Mouse (Mus musculus): Measurements from ENCODE around the gene Il4ra. TPM values are rescaled to one million over a fixed set of nuclear protein-coding genes. Genes with fewer than 3 reads are reported as not detected.

Il4ra gene
- 13.0 and 13.2 TPM in 2 replicates for polyA plus RNA-seq (2015; fragmentation: Nextera tagmentation; extraction: Ambion mirVana)

- Histone ChIP-seq H3K36me3 (no peaks in the 10 kb centered on the region), H3K9me3 (replicated peaks) (no peaks in the 10 kb centered on the region), H3K4me1 (peaks cover 26% of the 10 kb centered on the region), H3K4me3 (replicated peaks) (peak within 1 kb of the TSS; percentile 68), H3K27me3 (no peaks in the 10 kb centered on the region), H3K27ac (replicated peaks) (peak within 1 kb of the TSS; percentile 24; the same call in 1 of the 2 replicates), H3K9ac (peak within 1 kb of the TSS; percentile 64), H3K4me2 (replicated peaks) (peak within 1 kb of the TSS; percentile 96)
- WGBS = 2% methylated on average over 52 of the region's 52 CpGs
- peak; percentile 87 for ATAC-seq (ENCODE audit: insufficient number of reproducible peaks, low FRiP score, low TSS enrichment, low read depth)
Observed at GRCm38 (mm10) chr7:125551766-125552709, at the start of gene Il4ra. Il4ra (plus strand) TSS chr7:125552120.

- 85% methylated on average over 5 of the region's 5 CpGs for WGBS
- H3K27ac ChIP-seq (replicated peaks) = no peak overlapping the region
- ATAC-seq (ENCODE audit: insufficient number of reproducible peaks, low FRiP score, low TSS enrichment, low read depth) = no peak
Observed at GRCm38 (mm10) chr7:125503374-125504092, 48.4 kb upstream of the Il4ra start.

GRCm38 (mm10) chr7:125504618-125505017 is 47.3 kb upstream of the Il4ra start:
- Histone ChIP-seq H3K4me2 (replicated peaks) (no peak overlapping the region), H3K27ac (replicated peaks) (no peak overlapping the region), H3K9ac (no peak overlapping the region), H3K4me1 (no peaks in the 10 kb centered on the region), H3K27me3 (no peaks in the 10 kb centered on the region), H3K4me3 (replicated peaks) (no peak overlapping the region), H3K36me3 (no peaks in the 10 kb centered on the region), H3K9me3 (replicated peaks) (no peaks in the 10 kb centered on the region)
- no peak for ATAC-seq (ENCODE audit: insufficient number of reproducible peaks, low FRiP score, low TSS enrichment, low read depth)
- WGBS = 73% methylated on average over 5 of the region's 5 CpGs

More at GRCm38 (mm10) chr7:125503374-125504092, 48.4 kb upstream of the Il4ra start:
- 0 out of 2 replicates have a peak, but pooled peaks cover 3% of the 10 kb centered on the region for H3K4me1 ChIP-seq
- no peak overlapping the region for H3K4me3 ChIP-seq (replicated peaks)
- no peaks in the 10 kb centered on the region for H3K9me3 ChIP-seq (replicated peaks)
- no peak overlapping the region for H3K4me2 ChIP-seq (replicated peaks)
- H3K9ac ChIP-seq = no peak overlapping the region
- H3K36me3 ChIP-seq = no peaks in the 10 kb centered on the region
- H3K27me3 ChIP-seq = no peaks in the 10 kb centered on the region

GRCm38 (mm10) chr7:125505568-125505967 is 46.4 kb upstream of the Il4ra start:
- ATAC-seq (ENCODE audit: insufficient number of reproducible peaks, low FRiP score, low TSS enrichment, low read depth) = no peak
- H3K27me3 ChIP-seq = no peaks in the 10 kb centered on the region
- H3K27ac ChIP-seq (replicated peaks) = no peak overlapping the region
- H3K4me1 ChIP-seq = no peaks in the 10 kb centered on the region
- no peaks in the 10 kb centered on the region for H3K36me3 ChIP-seq
- H3K9me3 ChIP-seq (replicated peaks) = no peaks in the 10 kb centered on the region
- H3K9ac ChIP-seq = no peak overlapping the region
- 82% methylated on average over 10 of the region's 10 CpGs for WGBS
- no peak overlapping the region for H3K4me3 ChIP-seq (replicated peaks)
- no peak overlapping the region for H3K4me2 ChIP-seq (replicated peaks)

- Histone ChIP-seq H3K4me2 (replicated peaks) (no peak overlapping the region), H3K9ac (no peak overlapping the region), H3K27me3 (no peaks in the 10 kb centered on the region), H3K9me3 (replicated peaks) (no peaks in the 10 kb centered on the region), H3K36me3 (no peaks in the 10 kb centered on the region), H3K27ac (replicated peaks) (no peak overlapping the region), H3K4me1 (no peaks in the 10 kb centered on the region), H3K4me3 (replicated peaks) (no peak overlapping the region)
- ATAC-seq (ENCODE audit: insufficient number of reproducible peaks, low FRiP score, low TSS enrichment, low read depth) = no peak
- WGBS = 86% methylated on average over 2 of the region's 2 CpGs
Observed at GRCm38 (mm10) chr7:125507279-125507678, 44.6 kb upstream of the Il4ra start.

- no peak for ATAC-seq (ENCODE audit: insufficient number of reproducible peaks, low FRiP score, low TSS enrichment, low read depth)
- Histone ChIP-seq H3K9ac (no peak overlapping the region), H3K4me2 (replicated peaks) (no peak overlapping the region), H3K4me1 (peaks cover 8% of the 10 kb centered on the region), H3K4me3 (replicated peaks) (no peak overlapping the region), H3K27ac (replicated peaks) (no peak overlapping the region), H3K36me3 (no peaks in the 10 kb centered on the region), H3K27me3 (no peaks in the 10 kb centered on the region), H3K9me3 (replicated peaks) (no peaks in the 10 kb centered on the region)
- 83% methylated on average over 5 of the region's 5 CpGs for WGBS
Observed at GRCm38 (mm10) chr7:125511432-125511831, 40.5 kb upstream of the Il4ra start.

- 32% methylated on average over 2 of the region's 2 CpGs for WGBS
- no peak overlapping the region for H3K9ac ChIP-seq
- H3K27me3 ChIP-seq = no peaks in the 10 kb centered on the region
- H3K9me3 ChIP-seq (replicated peaks) = no peaks in the 10 kb centered on the region
- no peaks in the 10 kb centered on the region for H3K36me3 ChIP-seq
- H3K4me1 ChIP-seq = peaks cover 12% of the 10 kb centered on the region
- ATAC-seq (ENCODE audit: insufficient number of reproducible peaks, low FRiP score, low TSS enrichment, low read depth) = no peak
- no peak overlapping the region for H3K27ac ChIP-seq (replicated peaks)
- no peak overlapping the region for H3K4me3 ChIP-seq (replicated peaks)
- H3K4me2 ChIP-seq (replicated peaks) = no peak overlapping the region
Observed at GRCm38 (mm10) chr7:125511852-125512251, 40.1 kb upstream of the Il4ra start.

GRCm38 (mm10) chr7:125515081-125515853 is 36.7 kb upstream of the Il4ra start:
- ATAC-seq (ENCODE audit: insufficient number of reproducible peaks, low FRiP score, low TSS enrichment, low read depth) = no peak; the same call in 1 of the 2 replicates
- Histone ChIP-seq H3K4me2 (replicated peaks) (no peak overlapping the region), H3K9ac (no peak overlapping the region), H3K4me1 (peaks cover 18% of the 10 kb centered on the region), H3K27ac (replicated peaks) (peak overlapping the region; percentile 69), H3K27me3 (no peaks in the 10 kb centered on the region), H3K4me3 (replicated peaks) (no peak overlapping the region), H3K9me3 (replicated peaks) (no peaks in the 10 kb centered on the region), H3K36me3 (no peaks in the 10 kb centered on the region)
- WGBS = 60% methylated on average over 5 of the region's 5 CpGs

GRCm38 (mm10) chr7:125516723-125517122 is 35.2 kb upstream of the Il4ra start:
- H3K27me3 ChIP-seq = no peaks in the 10 kb centered on the region
- no peak overlapping the region for H3K4me3 ChIP-seq (replicated peaks)
- H3K9ac ChIP-seq = no peak overlapping the region
- H3K36me3 ChIP-seq = no peaks in the 10 kb centered on the region
- no peak overlapping the region; the same call in 1 of the 2 replicates for H3K27ac ChIP-seq (replicated peaks)
- ATAC-seq (ENCODE audit: insufficient number of reproducible peaks, low FRiP score, low TSS enrichment, low read depth) = no peak
- H3K9me3 ChIP-seq (replicated peaks) = no peaks in the 10 kb centered on the region
- H3K4me1 ChIP-seq = peaks cover 18% of the 10 kb centered on the region
- H3K4me2 ChIP-seq (replicated peaks) = no peak overlapping the region
- 90% methylated on average over 8 of the region's 8 CpGs for WGBS

GRCm38 (mm10) chr7:125517470-125517869 is 34.5 kb upstream of the Il4ra start:
- no peak for ATAC-seq (ENCODE audit: insufficient number of reproducible peaks, low FRiP score, low TSS enrichment, low read depth)
- Histone ChIP-seq H3K9ac (no peak overlapping the region), H3K36me3 (no peaks in the 10 kb centered on the region), H3K4me2 (replicated peaks) (no peak overlapping the region), H3K4me3 (replicated peaks) (no peak overlapping the region), H3K4me1 (peaks cover 18% of the 10 kb centered on the region), H3K27ac (replicated peaks) (no peak overlapping the region; the same call in 1 of the 2 replicates), H3K27me3 (no peaks in the 10 kb centered on the region), H3K9me3 (replicated peaks) (no peaks in the 10 kb centered on the region)
- WGBS = 41% methylated on average over 6 of the region's 6 CpGs

- ATAC-seq (ENCODE audit: insufficient number of reproducible peaks, low FRiP score, low TSS enrichment, low read depth) = no peak
- peaks cover 18% of the 10 kb centered on the region for H3K4me1 ChIP-seq
- no peak overlapping the region for H3K27ac ChIP-seq (replicated peaks)
- no peak overlapping the region for H3K4me2 ChIP-seq (replicated peaks)
- 89% methylated on average over 3 of the region's 3 CpGs for WGBS
- H3K27me3 ChIP-seq = no peaks in the 10 kb centered on the region
- no peak overlapping the region for H3K9ac ChIP-seq
- no peaks in the 10 kb centered on the region for H3K36me3 ChIP-seq
- no peaks in the 10 kb centered on the region for H3K9me3 ChIP-seq (replicated peaks)
- no peak overlapping the region for H3K4me3 ChIP-seq (replicated peaks)
Observed at GRCm38 (mm10) chr7:125519715-125520114, 32.2 kb upstream of the Il4ra start.
